Mouse (Mus musculus) urinary bladder, postnatal 10 days (tissue): ENCODE data around the gene Opa3.

Experiments used
- DNase-seq: peaks from one replicate; pipeline ENCODE4 v3.0.0; 2022; ENCODE audit warnings: low spot score

Opa3 gene

GRCm38 (mm10) chr7:19246855-19247254 lies 18.7 kb downstream of the Opa3 start:
- no peak for DNase-seq

GRCm38 (mm10) chr7:19247511-19247910 lies 19.4 kb downstream of the Opa3 start:
- DNase-seq: no peak

- DNase-seq: no peak
Measured at GRCm38 (mm10) chr7:19252078-19252477, 23.9 kb downstream of the Opa3 start.

GRCm38 (mm10) chr7:19253437-19253836 lies 25.3 kb downstream of the Opa3 start:
- no peak for DNase-seq

- no peak for DNase-seq
Measured at GRCm38 (mm10) chr7:19255395-19255794, 27.3 kb downstream of the Opa3 start.

GRCm38 (mm10) chr7:19256567-19256966 lies 28.4 kb downstream of the Opa3 start:
- no peak for DNase-seq

- DNase-seq: no peak
Measured at GRCm38 (mm10) chr7:19257390-19258022, 29.4 kb downstream of the Opa3 start.

GRCm38 (mm10) chr7:19258336-19258735 lies 30.2 kb downstream of the Opa3 start:
- DNase-seq: no peak

- DNase-seq: no peak
Measured at GRCm38 (mm10) chr7:19265147-19265546, 37.0 kb downstream of the Opa3 start.

- no peak for DNase-seq
Measured at GRCm38 (mm10) chr7:19265928-19266822, 38.0 kb downstream of the Opa3 start.

- no peak for DNase-seq
Measured at GRCm38 (mm10) chr7:19267051-19267450, 38.9 kb downstream of the Opa3 start.

- DNase-seq: no peak
Measured at GRCm38 (mm10) chr7:19268993-19269681, 41.0 kb downstream of the Opa3 start.

GRCm38 (mm10) chr7:19269721-19270441 lies 41.7 kb downstream of the Opa3 start:
- no peak for DNase-seq

- no peak for DNase-seq
Measured at GRCm38 (mm10) chr7:19270509-19271237, 42.5 kb downstream of the Opa3 start.

GRCm38 (mm10) chr7:19271238-19272172 lies 43.4 kb downstream of the Opa3 start, which contains the start of gene Vasp:
Gene Vasp, minus strand, starts transcription at chr7:19271817.
- peak; percentile 63 for DNase-seq

GRCm38 (mm10) chr7:19272173-19272764 lies 44.1 kb downstream of the Opa3 start:
- DNase-seq: no peak

GRCm38 (mm10) chr7:19276253-19276652 lies 48.1 kb downstream of the Opa3 start:
- DNase-seq: no peak

GRCm38 (mm10) chr7:19279052-19279451 lies 50.9 kb downstream of the Opa3 start:
- DNase-seq: no peak

GRCm38 (mm10) chr7:19279581-19280114 lies 51.5 kb downstream of the Opa3 start, which contains the start of gene Ppm1n:
Gene Ppm1n, minus strand, starts transcription at chr7:19280064.
- DNase-seq: no peak
